Mouse (Mus musculus) spleen, adult 12 weeks (tissue): ENCODE measurements around the gene Klre1.
"Not testable (repeated sequence)": the region's sequence is repeated elsewhere in the genome, so short reads cannot be mapped to it uniquely, and the experiment has no call there.

Experiments
- DNase-seq: peaks from one replicate; pipeline ENCODE4 v3.0.0; 2022; ENCODE audit warnings: low spot score

Klre1 gene

DNA sequence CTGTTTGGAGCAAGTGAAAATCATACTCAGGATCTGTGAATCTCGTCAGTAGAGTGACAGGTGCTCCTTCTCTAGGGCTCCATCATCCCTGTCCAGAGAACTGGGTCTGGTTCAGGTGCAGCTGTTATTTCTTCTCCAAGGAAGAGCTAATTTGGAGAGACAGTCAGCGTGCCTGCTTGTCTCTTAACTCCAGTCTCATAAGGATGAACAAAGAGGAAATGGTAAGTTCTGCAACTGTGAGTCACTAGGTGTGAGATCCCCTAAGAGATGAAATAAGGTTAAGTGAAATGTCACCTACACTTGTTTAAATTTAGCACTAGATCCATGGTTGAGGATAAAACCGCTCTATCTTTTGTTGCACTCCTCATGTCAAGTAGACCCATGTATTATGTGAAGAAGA, 5.3 kb downstream of the Klre1 start:
- no peak for DNase-seq

GRCm38 (mm10) chr6:129591508-129591907, 13.8 kb downstream of the Klre1 start, which contains the start of gene Klrd1:
TSS of gene Klrd1 (plus strand) at chr6:129591782.
- DNase-seq = no peak

DNA sequence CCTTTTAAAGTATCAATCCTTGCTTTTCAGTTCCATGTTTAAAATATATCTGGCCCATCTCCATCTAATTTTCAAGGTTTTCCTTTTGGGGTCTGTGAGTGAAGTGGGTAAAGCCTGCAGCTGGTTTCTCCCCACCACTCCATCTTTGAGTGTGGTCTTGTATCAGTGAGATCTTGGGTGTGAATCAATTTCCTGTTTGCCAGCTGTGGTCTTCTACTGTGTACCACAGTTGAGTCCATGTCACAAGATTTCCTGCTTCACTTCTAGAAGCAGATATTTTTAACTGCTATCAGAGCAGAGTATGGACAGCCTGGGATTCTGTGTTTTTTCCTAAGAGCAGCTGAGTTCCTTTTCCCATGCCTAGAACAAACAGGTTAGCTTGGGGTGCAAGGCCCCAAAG, 30.7 kb downstream of the Klre1 start:
- DNase-seq = no peak

GRCm38 (mm10) chr6:129623735-129624134, 46.0 kb downstream of the Klre1 start, which contains the start of gene Klrk1:
TSS of gene Klrk1 (minus strand) at chr6:129623864.
- no peak for DNase-seq

GRCm38 (mm10) chr6:129631046-129631445, 53.3 kb downstream of the Klre1 start:
- not testable (repeated sequence) for DNase-seq
